Mouse (Mus musculus) thymus, postnatal 4 days (tissue): ENCODE results near the gene Gm36079.
"Not testable (repeated sequence)": the region's sequence is repeated elsewhere in the genome, so short reads cannot be mapped to it uniquely, and the experiment has no call there.

Experiments
- DNase-seq: peaks from one replicate; pipeline ENCODE4 v3.0.0; 2021

Gm36079 gene

GRCm38 (mm10) chr13:120015348-120016007 is 11.3 kb downstream of the Gm36079 start:
- not testable (repeated sequence) for DNase-seq

DNA sequence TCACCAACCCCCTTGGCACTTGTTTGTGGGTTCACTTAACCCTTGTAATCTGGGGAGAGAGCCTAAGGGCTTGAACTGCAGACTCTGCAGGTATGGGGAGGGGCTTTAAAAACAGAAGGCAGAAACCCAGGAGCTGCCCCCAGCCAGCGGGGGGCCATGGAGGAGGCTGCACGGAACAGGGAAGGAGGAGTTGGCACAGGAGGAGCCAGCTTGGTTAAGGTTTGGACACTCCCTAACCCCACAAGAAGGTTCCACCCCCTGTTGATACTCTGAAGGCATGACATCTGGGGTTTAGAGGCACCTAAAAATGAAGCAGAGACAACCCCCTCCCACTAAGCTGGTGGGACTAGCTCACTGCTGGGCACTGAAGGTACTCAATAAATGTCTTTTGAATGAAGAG is 12.8 kb downstream of the Gm36079 start:
- not testable (repeated sequence) for DNase-seq

GRCm38 (mm10) chr13:120013544-120013943 is 13.3 kb downstream of the Gm36079 start:
- DNase-seq, result not testable (repeated sequence)

DNA sequence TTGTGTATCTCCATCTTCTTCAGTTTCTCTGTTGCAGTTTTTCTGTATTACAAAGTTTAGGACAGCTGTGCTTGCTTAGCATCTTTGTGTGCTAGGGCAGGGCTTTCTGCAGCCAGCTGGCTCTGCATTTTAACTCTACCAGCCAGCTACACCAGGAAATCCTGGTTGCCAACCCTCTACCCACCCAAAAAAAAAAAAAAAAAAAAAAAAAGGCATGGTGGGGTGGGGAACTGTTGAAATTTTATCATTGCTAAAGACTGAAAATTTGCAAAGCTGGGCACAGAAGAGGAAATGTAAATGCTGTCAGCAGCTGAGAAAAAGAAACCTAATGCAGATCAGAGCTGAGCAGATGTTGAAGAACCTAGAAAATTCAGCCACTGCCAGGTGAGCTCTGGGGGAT is 16.7 kb downstream of the Gm36079 start:
- DNase-seq, result not testable (repeated sequence)

DNA sequence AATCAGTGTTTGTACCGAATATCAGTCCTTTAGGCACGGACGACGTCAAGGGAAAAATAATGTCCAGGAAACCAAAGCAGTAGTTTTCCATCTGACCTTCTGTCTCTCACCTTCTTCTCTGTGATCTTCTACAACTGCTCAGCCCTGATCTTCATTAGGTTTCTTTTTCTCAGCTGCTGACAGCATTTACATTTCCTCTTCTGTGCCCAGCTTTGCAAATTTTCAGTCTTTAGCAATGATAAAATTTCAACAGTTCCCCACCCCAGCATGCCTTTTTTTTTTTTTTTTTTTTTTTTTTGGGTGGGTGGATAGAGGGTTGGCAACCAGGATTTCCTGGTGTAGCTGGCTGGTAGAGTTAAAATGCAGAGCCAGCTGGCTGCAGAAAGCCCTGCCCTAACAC is 27.6 kb downstream of the Gm36079 start:
- not testable (repeated sequence) for DNase-seq

DNA sequence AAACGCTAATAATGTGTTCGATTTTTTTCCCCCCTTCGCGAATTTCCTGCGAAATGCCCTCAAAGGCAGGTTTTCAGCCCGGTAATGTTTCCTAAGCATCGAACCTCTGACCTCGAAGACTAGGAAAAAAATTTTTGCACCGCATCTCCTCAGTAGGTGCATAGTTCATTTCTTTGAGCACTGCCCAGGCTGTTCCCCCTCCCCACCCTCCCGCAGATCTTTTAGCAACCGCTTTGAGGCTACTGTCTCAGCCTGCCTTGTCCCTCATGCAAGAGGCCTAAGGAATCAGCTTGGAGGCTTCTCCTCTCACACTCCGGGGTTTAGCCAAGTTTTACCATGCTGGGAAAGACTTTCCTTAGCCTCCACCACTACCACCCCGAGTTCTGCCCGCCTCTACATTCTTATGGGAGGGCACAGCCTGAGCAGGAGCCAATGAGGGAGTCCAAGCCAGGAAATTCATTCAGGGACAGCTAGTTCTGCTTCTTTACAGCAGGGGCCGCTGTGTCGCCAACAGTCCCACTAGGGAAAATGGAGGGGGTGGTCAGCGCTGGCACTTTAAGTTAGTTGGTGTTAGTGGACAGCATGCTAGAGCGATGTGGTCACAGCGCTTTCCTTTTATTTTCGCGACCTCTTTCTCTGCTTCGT is 28.2 kb downstream of the Gm36079 start:
- not testable (repeated sequence) for DNase-seq

DNA sequence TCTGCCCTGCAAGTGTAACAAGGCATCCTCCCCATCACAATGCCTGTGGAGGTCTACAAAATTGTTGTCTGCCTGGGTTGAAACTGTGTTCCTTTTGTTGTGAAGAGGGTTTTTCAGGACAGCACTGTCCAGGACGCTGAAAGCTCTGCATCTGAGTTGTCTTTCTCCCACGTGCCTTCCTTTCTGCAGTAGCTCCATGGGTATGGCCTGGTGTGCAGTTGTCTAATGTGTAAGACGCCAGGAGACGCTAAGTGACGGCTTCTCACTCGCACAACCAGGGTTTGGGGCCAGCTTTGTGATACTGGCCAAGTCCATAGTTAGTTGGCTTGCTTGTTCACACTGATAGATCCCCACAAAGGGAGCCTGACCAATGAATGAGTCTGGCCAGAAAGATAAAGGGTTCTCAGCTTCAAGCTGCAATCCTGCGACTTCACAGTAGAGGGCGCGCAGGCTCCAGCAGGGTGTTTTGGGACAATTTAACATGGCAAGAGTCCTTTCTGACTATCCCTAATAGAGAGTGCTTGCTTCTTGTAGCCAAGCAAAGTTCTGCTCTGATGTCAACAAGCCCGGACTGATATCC is 34.8 kb downstream of the Gm36079 start:
- not testable (repeated sequence) for DNase-seq

GRCm38 (mm10) chr13:119991264-119991663 is 35.5 kb downstream of the Gm36079 start:
- not testable (repeated sequence) for DNase-seq
